Mouse (Mus musculus) layer of hippocampus, postnatal 10 days (tissue): ENCODE data around the gene Kdr. TPM values are rescaled to one million over a fixed set of nuclear protein-coding genes. Genes with fewer than 3 reads are reported as not detected.

Experiments
- DNase-seq, 2 experiments: peaks; one replicate each; pipeline ENCODE4 v3.0.0; 2021; ENCODE audit warnings: low spot score in 2 of 2
- microRNA-seq, 2 experiments: library from miRNA; unstranded; fragments of <30 nt; microRNA quantifications; one replicate each; pipeline ENCODE4 v1.2.0; 2021
- total RNA-seq, 2 experiments: library from RNA; stranded (reverse); gene quantifications; 2 replicates each; pipeline ENCODE4 v1.2.3; 2021

Kdr gene
- total RNA-seq, 2 experiments from 2014 or later: 26.9 to 30.2 TPM

DNA sequence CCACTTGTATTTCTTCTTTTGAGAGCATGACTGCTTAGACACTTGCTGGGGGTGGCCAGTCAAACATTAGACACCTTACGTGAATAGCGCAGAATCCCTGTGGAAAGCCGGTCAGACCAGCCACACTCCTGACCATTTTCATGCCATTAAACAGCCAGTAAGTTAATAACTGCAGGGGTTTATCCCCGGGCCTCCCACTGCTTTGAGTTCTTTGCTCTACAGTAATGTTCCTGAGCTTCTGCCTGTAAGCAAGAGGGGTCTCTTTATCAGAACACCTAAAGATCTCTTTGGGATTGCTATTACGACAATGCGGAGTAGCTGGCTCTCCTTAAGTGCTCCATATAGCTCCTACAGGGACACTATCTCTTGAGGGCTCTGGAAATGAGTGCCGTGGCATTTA is 58.7 kb downstream of the Kdr start:
- no peak for DNase-seq

GRCm38 (mm10) chr5:75918139-75918538 is 60.1 kb downstream of the Kdr start:
- DNase-seq: no peak

DNA sequence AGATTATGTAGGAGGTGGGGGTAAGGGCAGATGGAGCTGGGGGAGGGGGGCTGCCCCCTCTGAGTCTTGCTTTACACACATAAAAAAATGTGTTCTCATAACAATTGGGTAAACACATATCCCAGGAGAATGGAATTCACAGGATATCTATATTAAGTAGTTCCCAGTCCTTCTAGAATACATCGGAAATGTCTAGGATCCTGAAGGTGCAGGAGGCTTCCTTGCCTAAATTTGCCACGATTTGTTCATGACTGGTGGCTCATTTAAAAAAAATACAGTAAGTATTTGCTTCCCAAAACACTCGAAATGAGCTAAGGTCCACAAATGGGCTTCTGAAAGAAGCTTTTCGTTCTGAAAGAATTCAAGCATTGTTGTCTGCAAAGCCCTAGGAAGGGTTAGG is 61.0 kb downstream of the Kdr start:
- DNase-seq: no peak

GRCm38 (mm10) chr5:75906102-75906501 is 72.2 kb downstream of the Kdr start:
- DNase-seq: no peak

DNA sequence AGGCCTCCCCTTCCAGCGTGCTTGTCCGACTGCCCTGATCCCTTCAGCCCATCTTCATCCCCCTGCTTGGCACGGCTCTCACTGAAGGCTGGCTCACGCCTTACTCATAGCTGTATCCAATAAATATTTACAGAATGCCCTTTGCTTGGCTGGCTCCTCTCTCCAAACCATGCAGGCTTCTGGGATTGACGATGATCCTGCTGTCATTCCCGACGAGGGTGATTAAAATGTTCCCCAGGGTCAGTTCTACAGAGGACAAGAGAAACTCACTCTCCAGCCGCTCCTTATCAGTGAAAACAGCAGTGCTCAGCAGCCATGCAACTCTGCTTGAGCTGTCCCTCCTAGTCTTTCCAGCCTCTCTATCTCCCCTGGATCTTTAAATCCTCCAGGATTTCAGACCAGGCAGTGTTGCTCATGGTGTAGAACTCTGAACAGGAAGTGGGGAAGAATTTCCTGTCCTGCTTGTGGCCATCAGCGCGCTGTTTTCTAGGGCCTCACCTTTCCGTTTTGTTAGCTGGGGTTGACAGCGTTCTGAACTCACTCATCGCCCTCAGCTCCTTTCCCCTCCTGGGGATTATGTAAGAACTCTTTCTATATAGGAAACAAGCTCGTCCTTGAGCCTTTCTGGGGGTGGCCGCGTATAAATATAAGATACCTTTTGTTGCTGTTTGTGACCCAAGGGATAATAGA is 77.9 kb downstream of the Kdr start:
- no peak for DNase-seq

GRCm38 (mm10) chr5:75895351-75895750 is 82.9 kb downstream of the Kdr start:
- DNase-seq: no peak

DNA sequence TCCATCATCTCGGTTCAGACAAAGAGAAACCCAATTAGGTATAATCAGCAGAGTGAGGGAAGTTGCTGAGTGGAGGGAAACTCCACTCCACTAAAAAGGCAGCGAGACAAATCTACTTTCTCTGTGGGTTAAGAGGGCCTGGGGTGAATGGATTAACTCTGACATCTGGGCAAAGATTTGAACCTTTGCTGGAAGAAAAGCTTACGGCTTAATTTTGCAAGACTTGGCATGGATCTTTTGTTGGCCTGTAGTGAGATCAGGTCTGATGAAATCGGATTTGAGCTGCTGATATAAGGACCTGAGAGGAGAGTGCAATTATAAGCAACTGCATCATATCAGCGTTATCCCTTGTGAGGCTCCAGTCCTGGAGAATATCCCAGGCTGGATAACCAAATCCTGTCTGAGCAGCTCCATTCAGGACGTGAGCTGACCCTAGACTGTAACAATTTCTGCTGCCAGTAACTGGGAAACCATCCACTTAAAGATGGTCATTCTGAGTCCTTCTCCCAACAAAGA is 85.2 kb downstream of the Kdr start:
- DNase-seq: no peak

Small RNAs within 50 kb of the gene (microRNA-seq; reads per million reads assigned to microRNA genes)
- 0 reads per million in 2 experiments for gene Gm25374

Other genes starting within 250 kb of the Kdr start
- 10 to 100 TPM; 17.9 to 19.6 TPM for gene Srd5a3, start 161.8 kb upstream of the Kdr start, total RNA-seq
- 10 to 100 TPM; 48.0 to 51.7 TPM for gene Tmem165, start 205.4 kb upstream of the Kdr start, total RNA-seq